Comparison of ENCODE assay signal across 7 mouse cellular contexts in genomic region chr7:116040470-116041019, GRCm38 (mm10). TPM values are rescaled to one million over a fixed set of nuclear protein-coding genes. Genes with fewer than 3 reads are reported as not detected.
A peak's percentile ranks its signal among the peaks of the same experiment; 100 is the strongest.
DNase-seq lines count a peak whose midpoint lies in the region; ATAC-seq and TF ChIP-seq lines count a peak whose summit lies in the region.

No protein-coding gene starts in this region.

- H3K4me1 ChIP-seq in lung, postnatal 0 days (ENCODE audit: insufficient read depth, low read depth, low read length) = 0 out of 2 replicates have a peak, but pooled peaks cover 4% of the 10 kb centered on the region
- peaks cover 61% of the 10 kb centered on the region for H3K4me1 ChIP-seq in forebrain, embryonic 13.5 days
- peaks cover 28% of the 10 kb centered on the region for H3K4me1 ChIP-seq in limb, embryonic 13.5 days
- H3K4me1 ChIP-seq in stomach, embryonic 16.5 days (ENCODE audit: control insufficient read depth, insufficient read depth, low read length) = peaks cover 7% of the 10 kb centered on the region; the same call in 1 of the 2 replicates

- peak overlapping the region; percentile 41; the same call in 1 of the 2 replicates for H3K4me3 ChIP-seq in lung, postnatal 0 days (ENCODE audit: low read depth, low read length)
- peak overlapping the region; percentile 75 for H3K4me3 ChIP-seq in forebrain, embryonic 13.5 days
- H3K4me3 ChIP-seq in limb, embryonic 13.5 days = peak overlapping the region; percentile 65
- H3K4me3 ChIP-seq in stomach, embryonic 16.5 days (replicated peaks; ENCODE audit: low read length) = peak overlapping the region; percentile 54

- 28% methylated on average over 15 of the region's 15 CpGs for WGBS in lung, postnatal 0 days
- 13% methylated on average over 15 of the region's 15 CpGs for WGBS in forebrain, embryonic 13.5 days
- 23% methylated on average over 15 of the region's 15 CpGs for WGBS in limb, embryonic 13.5 days
- WGBS in stomach, embryonic 16.5 days = 26% methylated on average over 15 of the region's 15 CpGs

- no peak for TF ChIP-seq CTCF in lung, postnatal 0 days (IDR thresholded peaks at IDR 0.05)

- no peak for DNase-seq in lung, postnatal 0 days (ENCODE audit: low spot score)
- DNase-seq in lung, postnatal 36 days = no peak
- no peak for DNase-seq in thymus, postnatal 0 days (ENCODE audit: low spot score)
- DNase-seq in kidney, postnatal 4 days = no peak

- TF ChIP-seq EP300 in lung, postnatal 0 days (IDR thresholded peaks at IDR 0.05) = no peak

- H3K9ac ChIP-seq in lung, postnatal 0 days (replicated peaks; ENCODE audit: low read depth) = no peak overlapping the region
- peak overlapping the region; percentile 35 for H3K9ac ChIP-seq in forebrain, embryonic 13.5 days
- H3K9ac ChIP-seq in limb, embryonic 13.5 days = peak overlapping the region; percentile 5; the same call in 1 of the 2 replicates
- peak overlapping the region; percentile 51; the same call in 1 of the 2 replicates for H3K9ac ChIP-seq in stomach, embryonic 16.5 days (ENCODE audit: low read length)

- H3K9me3 ChIP-seq in lung, postnatal 0 days (ENCODE audit: low read length) = no peaks in the 10 kb centered on the region
- H3K9me3 ChIP-seq in forebrain, embryonic 13.5 days (replicated peaks) = no peaks in the 10 kb centered on the region
- no peaks in the 10 kb centered on the region for H3K9me3 ChIP-seq in limb, embryonic 13.5 days
- H3K9me3 ChIP-seq in stomach, embryonic 16.5 days (replicated peaks; ENCODE audit: control insufficient read depth, low read length) = no peaks in the 10 kb centered on the region

- peaks cover 24% of the 10 kb centered on the region for H3K27me3 ChIP-seq in lung, postnatal 0 days (replicated peaks; ENCODE audit: insufficient read depth, low read length)
- peaks cover 30% of the 10 kb centered on the region for H3K27me3 ChIP-seq in forebrain, embryonic 13.5 days
- peaks cover 41% of the 10 kb centered on the region for H3K27me3 ChIP-seq in limb, embryonic 13.5 days
- H3K27me3 ChIP-seq in stomach, embryonic 16.5 days (ENCODE audit: control insufficient read depth, insufficient read depth, low read length) = peaks cover 22% of the 10 kb centered on the region

- no peak overlapping the region for H3K27ac ChIP-seq in lung, postnatal 0 days (ENCODE audit: low read length)
- no peak overlapping the region for H3K27ac ChIP-seq in forebrain, embryonic 13.5 days
- no peak overlapping the region; the same call in 1 of the 2 replicates for H3K27ac ChIP-seq in limb, embryonic 13.5 days
- H3K27ac ChIP-seq in stomach, embryonic 16.5 days (ENCODE audit: low read length) = no peak overlapping the region

- H3K36me3 ChIP-seq in lung, postnatal 0 days (ENCODE audit: insufficient read depth, low read length) = no peaks in the 10 kb centered on the region
- no peaks in the 10 kb centered on the region for H3K36me3 ChIP-seq in forebrain, embryonic 13.5 days (ENCODE audit: poor library complexity, severe bottlenecking)
- H3K36me3 ChIP-seq in limb, embryonic 13.5 days = no peaks in the 10 kb centered on the region
- no peaks in the 10 kb centered on the region for H3K36me3 ChIP-seq in stomach, embryonic 16.5 days (ENCODE audit: control insufficient read depth, insufficient read depth, low read length)

- H3K4me2 ChIP-seq in lung, postnatal 0 days (replicated peaks; ENCODE audit: low read depth, low read length) = peak overlapping the region; percentile 85
- H3K4me2 ChIP-seq in forebrain, embryonic 13.5 days = peak overlapping the region; percentile 99
- H3K4me2 ChIP-seq in limb, embryonic 13.5 days (replicated peaks) = peak overlapping the region; percentile 99
- H3K4me2 ChIP-seq in stomach, embryonic 16.5 days (ENCODE audit: low read depth, low read length) = peak overlapping the region; percentile 100

- no peak for ATAC-seq in lung, postnatal 0 days
- ATAC-seq in forebrain, embryonic 13.5 days = peak; percentile 22
- no peak for ATAC-seq in limb, embryonic 13.5 days (ENCODE audit: low FRiP score, low read depth)
- ATAC-seq in stomach, embryonic 16.5 days (ENCODE audit: insufficient read depth, low FRiP score) = no peak

RNA-seq across cellular contexts. Expression of gene 1110004F10Rik, which starts 1.3 kb away (rescaled TPM):
- 149 and 158 TPM in 2 replicates for polyA plus RNA-seq in lung, postnatal 0 days (2015; fragmentation: Nextera tagmentation; extraction: Ambion mirVana)
- polyA plus RNA-seq in forebrain, embryonic 13.5 days (2015; fragmentation: Nextera tagmentation; extraction: Ambion mirVana) = 372 and 377 TPM in 2 replicates
- polyA plus RNA-seq in limb, embryonic 13.5 days (2015; fragmentation: Nextera tagmentation; extraction: Ambion mirVana) = 319 and 338 TPM in 2 replicates
- polyA plus RNA-seq in stomach, embryonic 16.5 days (2015; fragmentation: Nextera tagmentation; extraction: Ambion mirVana) = 221 and 222 TPM in 2 replicates
- polyA plus RNA-seq in thymus, postnatal 0 days (2015; fragmentation: Nextera tagmentation; extraction: Ambion mirVana) = 259 and 274 TPM in 2 replicates

RNA-seq across cellular contexts. Expression of gene Sox6, which starts 1.9 kb away (rescaled TPM):
- 6.8 and 9.4 TPM in 2 replicates for polyA plus RNA-seq in lung, postnatal 0 days (2015; fragmentation: Nextera tagmentation; extraction: Ambion mirVana)
- polyA plus RNA-seq in forebrain, embryonic 13.5 days (2015; fragmentation: Nextera tagmentation; extraction: Ambion mirVana) = 143 and 149 TPM in 2 replicates
- 105 and 124 TPM in 2 replicates for polyA plus RNA-seq in limb, embryonic 13.5 days (2015; fragmentation: Nextera tagmentation; extraction: Ambion mirVana)
- polyA plus RNA-seq in stomach, embryonic 16.5 days (2015; fragmentation: Nextera tagmentation; extraction: Ambion mirVana) = 30.1 and 37.5 TPM in 2 replicates
- polyA plus RNA-seq in thymus, postnatal 0 days (2015; fragmentation: Nextera tagmentation; extraction: Ambion mirVana) = 0.30 and 1.2 TPM in 2 replicates

RNA-seq across cellular contexts. Expression of gene Gm4353, which starts 43.9 kb away (rescaled TPM):
- 0.10 and 0.85 TPM in 2 replicates for polyA plus RNA-seq in lung, postnatal 0 days (2015; fragmentation: Nextera tagmentation; extraction: Ambion mirVana)
- polyA plus RNA-seq in forebrain, embryonic 13.5 days (2015; fragmentation: Nextera tagmentation; extraction: Ambion mirVana) = 0.57 and 1.6 TPM in 2 replicates
- 1.6 and 1.7 TPM in 2 replicates for polyA plus RNA-seq in limb, embryonic 13.5 days (2015; fragmentation: Nextera tagmentation; extraction: Ambion mirVana)
- polyA plus RNA-seq in stomach, embryonic 16.5 days (2015; fragmentation: Nextera tagmentation; extraction: Ambion mirVana) = 0.62 and 1.9 TPM in 2 replicates
- polyA plus RNA-seq in thymus, postnatal 0 days (2015; fragmentation: Nextera tagmentation; extraction: Ambion mirVana) = 1.2 and 1.3 TPM in 2 replicates
